Mouse (Mus musculus) hindbrain, postnatal 0 days (tissue): ENCODE data around the gene Myo3b. TPM values are rescaled to one million over a fixed set of nuclear protein-coding genes. Genes with fewer than 3 reads are reported as not detected.

ENCODE experiments used
- ATAC-seq: fragments of 200-750 bp; cut with Nextera tagmentation; 2 replicates; pipeline ENCODE4 v1.8.0; 2017; ENCODE audit warnings: mild to moderate bottlenecking, moderate TSS enrichment, moderate library complexity
- DNase-seq: peaks from one replicate; pipeline ENCODE4 v3.0.0-alpha.2; 2015; ENCODE audit warnings: low spot score
- H3K27ac ChIP-seq: fragments of 300-500 bp; sonication (generic); 2 replicates; pipeline ENCODE4 v1.5.1; 2014; ENCODE audit warnings: mild to moderate bottlenecking
- H3K27me3 ChIP-seq: fragments of 300-500 bp; sonication (generic); 2 replicates; pipeline ENCODE4 v1.6.1; 2014; ENCODE audit warnings: low read length, mixed read lengths; ENCODE audit not compliant: insufficient read depth
- H3K36me3 ChIP-seq: fragments of 300-500 bp; sonication (generic); 2 replicates; pipeline ENCODE4 v1.6.1; 2014; ENCODE audit warnings: low read length, mixed read lengths; ENCODE audit not compliant: insufficient read depth
- H3K4me1 ChIP-seq: fragments of 300-500 bp; sonication (generic); 2 replicates; pipeline ENCODE4 v1.6.1; 2014; ENCODE audit warnings: antibody characterized with exemption, low read length, mixed read lengths; ENCODE audit not compliant: insufficient read depth
- H3K4me2 ChIP-seq: fragments of 300-500 bp; sonication (generic); 2 replicates; pipeline ENCODE4 v1.6.1; 2014; ENCODE audit warnings: low read depth, mild to moderate bottlenecking, low read length, moderate library complexity, mixed read lengths
- H3K4me3 ChIP-seq: fragments of 300-500 bp; sonication (generic); 2 replicates; pipeline ENCODE4 v1.5.1; 2014; ENCODE audit warnings: low read length
- H3K9ac ChIP-seq: fragments of 300-500 bp; sonication (generic); replicated peaks from 2 replicates; pipeline ENCODE4 v1.6.1; 2014; ENCODE audit warnings: mild to moderate bottlenecking, low read length, moderate library complexity, mixed read lengths
- H3K9me3 ChIP-seq: fragments of 300-500 bp; sonication (generic); 2 replicates; pipeline ENCODE4 v1.6.1; 2016; ENCODE audit warnings: low read length, mixed read lengths
- CTCF ChIP-seq: IDR thresholded peaks from 2 replicates; pipeline ENCODE4 v1.5.1; 2016; ENCODE audit warnings: antibody characterized with exemption, control low read depth, low read depth
- WGBS: fragments of 180-500 bp; shearing (Covaris S2); extraction: QIAGEN DNeasy Blood & Tissue Kit; methylation state at CpG from one replicate; pipeline ENCODE4 v1.1.7; 2014; 5-methylcytosine and 5-hydroxymethylcytosine counted together
- polyA plus RNA-seq: library from polyadenylated mRNA; unstranded; fragments of >200 nt; fragmentation: Nextera tagmentation; extraction: Ambion mirVana; gene quantifications from 2 replicates; pipeline ENCODE4 v1.2.1, GENCODE M21; 2015
- total RNA-seq: library from RNA; depleted of rRNA; stranded (reverse); fragments of >200 nt; gene quantifications from 2 replicates; pipeline ENCODE4 v1.2.3, GENCODE M21; 2014

Gene Myo3b
- total and polyA plus RNA-seq, 2 experiments from 2014 or later = 0.16 to 0.47 TPM

- no peaks in the 10 kb centered on the region for H3K9me3 ChIP-seq
- H3K9ac ChIP-seq = 0 out of 2 replicates have a peak overlapping the region, but pooled peaks have one; percentile 18
- H3K27ac ChIP-seq = no peak overlapping the region; the same call in 1 of the 2 replicates
- no peaks in the 10 kb centered on the region for H3K36me3 ChIP-seq
- H3K4me1 ChIP-seq = peaks cover 13% of the 10 kb centered on the region; the same call in 1 of the 2 replicates
- no peaks in the 10 kb centered on the region; the same call in 1 of the 2 replicates for H3K27me3 ChIP-seq
- no peak overlapping the region for H3K4me3 ChIP-seq
- DNase-seq = peak; percentile 97
- peak; percentile 94 for ATAC-seq
- under 1% methylated on average over 13 of the region's 13 CpGs for WGBS
- TF ChIP-seq CTCF = peak; percentile 96
- H3K4me2 ChIP-seq = peak overlapping the region; percentile 48
These were observed 87.9 kb downstream of the Myo3b start for GRCm38 (mm10) chr2:70126783-70127182.

DNA sequence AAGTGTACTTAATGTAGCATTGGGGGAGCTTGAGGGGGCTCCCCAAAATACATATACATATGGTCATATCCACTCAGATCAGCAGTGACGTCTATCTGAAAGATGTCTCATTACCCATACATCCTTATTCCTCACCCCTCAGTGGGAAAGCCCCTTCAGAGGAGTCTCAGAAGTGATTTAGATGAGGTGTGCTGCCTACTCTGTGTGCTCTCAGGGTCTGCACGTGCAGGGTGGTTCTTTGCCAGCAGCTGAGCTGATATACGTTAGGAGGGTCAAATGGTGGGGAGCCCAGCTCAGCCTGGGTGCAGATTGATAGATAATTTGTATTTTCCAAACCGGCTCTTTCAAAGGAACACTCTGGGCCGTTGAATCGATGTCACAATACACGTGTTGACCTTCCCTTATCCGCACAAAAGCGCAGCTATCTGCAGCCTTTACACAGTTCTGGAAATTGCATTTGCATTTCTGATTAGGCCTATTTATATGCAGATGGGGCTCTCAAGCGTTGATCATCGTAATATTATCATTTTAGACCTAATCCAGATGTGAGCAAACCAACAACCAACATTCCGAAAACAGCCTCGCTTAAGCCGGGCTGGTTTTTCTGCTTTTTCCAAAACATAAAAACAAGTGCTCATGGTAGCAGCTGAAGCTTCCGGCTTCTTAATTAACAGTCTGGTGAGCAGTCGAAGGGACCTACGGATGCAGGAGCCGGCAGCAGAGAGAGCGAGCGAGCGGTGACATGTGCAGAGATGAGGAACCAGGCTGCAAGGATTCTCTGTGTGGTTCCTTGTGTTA, 88.6 kb downstream of the Myo3b start:
- no peak for TF ChIP-seq CTCF
- peak overlapping the region; percentile 48 for H3K4me2 ChIP-seq
- 6% methylated on average over 21 of the region's 21 CpGs for WGBS
- H3K9ac ChIP-seq = 0 out of 2 replicates have a peak overlapping the region, but pooled peaks have one; percentile 21
- no peaks in the 10 kb centered on the region for H3K36me3 ChIP-seq
- ATAC-seq (peak; percentile 74), DNase-seq (peak; percentile 71)
- peak overlapping the region; percentile 82 for H3K27ac ChIP-seq
- H3K4me1 ChIP-seq = peaks cover 13% of the 10 kb centered on the region; the same call in 1 of the 2 replicates
- no peaks in the 10 kb centered on the region; the same call in 1 of the 2 replicates for H3K27me3 ChIP-seq
- H3K4me3 ChIP-seq = no peak overlapping the region; the same call in 1 of the 2 replicates
- H3K9me3 ChIP-seq = no peaks in the 10 kb centered on the region

- H3K27ac ChIP-seq = peak overlapping the region; percentile 82
- H3K4me3 ChIP-seq = no peak overlapping the region
- no peaks in the 10 kb centered on the region; the same call in 1 of the 2 replicates for H3K27me3 ChIP-seq
- 72% methylated on average over 6 of the region's 6 CpGs for WGBS
- no peak overlapping the region for H3K4me2 ChIP-seq
- no peaks in the 10 kb centered on the region for H3K9me3 ChIP-seq
- DNase-seq (no peak), ATAC-seq (no peak)
- TF ChIP-seq CTCF = no peak
- peaks cover 13% of the 10 kb centered on the region; the same call in 1 of the 2 replicates for H3K4me1 ChIP-seq
- H3K9ac ChIP-seq = no peak overlapping the region
- no peaks in the 10 kb centered on the region for H3K36me3 ChIP-seq
These were observed 89.7 kb downstream of the Myo3b start for GRCm38 (mm10) chr2:70128590-70128989.

DNA sequence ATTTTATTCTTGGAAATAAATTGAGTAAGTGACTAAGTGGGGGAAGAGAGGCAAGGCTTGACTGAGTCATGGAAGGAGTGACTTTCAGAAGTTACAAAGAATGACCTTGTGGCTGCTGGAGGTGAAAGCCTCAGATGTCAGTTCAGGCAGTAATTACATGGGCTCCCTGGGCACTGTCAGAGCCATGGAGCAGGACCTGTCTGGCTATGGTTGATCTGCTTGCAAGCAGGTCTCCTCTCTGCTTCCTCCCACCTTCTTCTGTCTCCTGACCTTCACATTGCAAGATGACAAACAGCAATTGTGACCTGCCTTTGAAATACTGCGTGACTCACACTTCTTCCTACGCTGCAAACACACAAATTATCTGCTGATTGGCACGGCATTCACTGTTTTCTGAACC, 90.6 kb downstream of the Myo3b start:
- peaks cover 13% of the 10 kb centered on the region; the same call in 1 of the 2 replicates for H3K4me1 ChIP-seq
- H3K36me3 ChIP-seq = no peaks in the 10 kb centered on the region
- WGBS = 48% methylated on average over 3 of the region's 3 CpGs
- H3K27ac ChIP-seq = no peak overlapping the region
- no peak overlapping the region for H3K4me3 ChIP-seq
- H3K27me3 ChIP-seq = no peaks in the 10 kb centered on the region; the same call in 1 of the 2 replicates
- H3K9me3 ChIP-seq = no peaks in the 10 kb centered on the region
- no peak for TF ChIP-seq CTCF
- H3K4me2 ChIP-seq = no peak overlapping the region
- DNase-seq (no peak), ATAC-seq (no peak)
- no peak overlapping the region for H3K9ac ChIP-seq

- no peaks in the 10 kb centered on the region; the same call in 1 of the 2 replicates for H3K27me3 ChIP-seq
- DNase-seq = peak; percentile 57
- WGBS = 38% methylated on average over 4 of the region's 4 CpGs
These were observed 94.4 kb downstream of the Myo3b start for GRCm38 (mm10) chr2:70133281-70133680.

DNA sequence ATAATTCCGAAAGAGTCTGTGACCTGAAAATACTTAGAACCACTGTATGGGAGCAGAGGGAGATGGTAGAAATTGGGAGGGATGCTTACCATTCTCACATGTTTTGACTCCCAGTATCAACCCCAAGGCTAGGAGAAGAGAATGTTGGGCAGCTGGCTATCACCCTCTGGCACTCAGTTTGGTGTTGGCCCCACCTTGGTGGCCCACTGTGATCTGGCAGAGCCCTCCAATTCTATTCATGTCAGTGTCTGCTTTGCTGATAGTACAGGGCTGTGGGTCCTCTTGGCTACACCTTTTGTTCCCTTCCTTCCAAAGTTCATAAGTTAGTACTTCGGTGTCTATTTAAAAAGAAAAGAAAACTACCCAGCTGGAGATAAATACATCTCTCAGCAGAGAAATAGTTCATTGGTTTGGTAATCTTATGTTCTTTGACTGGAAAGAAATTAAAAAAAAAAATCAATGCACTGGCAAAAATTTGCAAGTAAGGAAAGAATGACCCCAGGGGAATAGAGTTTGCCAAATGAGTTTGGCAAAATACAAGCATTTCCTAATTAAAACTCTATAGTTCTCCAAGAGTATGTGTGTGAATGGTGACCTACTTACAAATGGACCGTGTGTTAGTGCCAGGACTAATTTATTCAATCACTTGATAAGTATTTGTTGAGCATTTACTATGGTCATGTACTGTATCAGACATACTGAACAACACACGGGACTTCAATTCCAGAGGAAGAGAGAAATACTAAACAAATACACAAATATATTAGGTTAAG, 98.5 kb downstream of the Myo3b start:
- no peak for DNase-seq
- 60% methylated on average over 4 of the region's 4 CpGs for WGBS

More at GRCm38 (mm10) chr2:70133281-70133680, 94.4 kb downstream of the Myo3b start:
- Histone ChIP-seq H3K4me2 (no peak overlapping the region), H3K27ac (no peak overlapping the region), H3K36me3 (no peaks in the 10 kb centered on the region), H3K4me1 (0 out of 2 replicates have a peak, but pooled peaks cover 4% of the 10 kb centered on the region), H3K4me3 (no peak overlapping the region), H3K9ac (no peak overlapping the region), H3K9me3 (no peaks in the 10 kb centered on the region)
- ATAC-seq = no peak
- no peak for TF ChIP-seq CTCF

More for the DNA sequence above, 98.5 kb downstream of the Myo3b start:
- Histone ChIP-seq H3K27ac (no peak overlapping the region), H3K4me3 (no peak overlapping the region), H3K9me3 (no peaks in the 10 kb centered on the region), H3K27me3 (no peaks in the 10 kb centered on the region), H3K4me2 (no peak overlapping the region), H3K9ac (no peak overlapping the region), H3K4me1 (no peaks in the 10 kb centered on the region), H3K36me3 (no peaks in the 10 kb centered on the region)
- no peak for TF ChIP-seq CTCF
- ATAC-seq = no peak
